Mouse (Mus musculus): ENCODE results near the gene Wnt7b. TPM values are rescaled to one million over a fixed set of nuclear protein-coding genes. Genes with fewer than 3 reads are reported as not detected.

The Wnt7b gene
- total RNA-seq, 2 experiments from 2014 or later = 46.4 to 47.6 TPM

- DNase-seq (ENCODE audit: low spot score in 2 of 2) = peak; percentile 66 to 84
- Histone ChIP-seq H3K4me3 (0 out of 2 replicates have a peak overlapping the region, but pooled peaks have one; percentile 7), H3K27ac (peak overlapping the region; percentile 83)
- TF ChIP-seq CTCF (conservative IDR thresholded peaks at IDR 0.05) = peak; percentile 99
Measured at GRCm38 (mm10) chr15:85598984-85599886, 17.0 kb upstream of the Wnt7b start.

DNA sequence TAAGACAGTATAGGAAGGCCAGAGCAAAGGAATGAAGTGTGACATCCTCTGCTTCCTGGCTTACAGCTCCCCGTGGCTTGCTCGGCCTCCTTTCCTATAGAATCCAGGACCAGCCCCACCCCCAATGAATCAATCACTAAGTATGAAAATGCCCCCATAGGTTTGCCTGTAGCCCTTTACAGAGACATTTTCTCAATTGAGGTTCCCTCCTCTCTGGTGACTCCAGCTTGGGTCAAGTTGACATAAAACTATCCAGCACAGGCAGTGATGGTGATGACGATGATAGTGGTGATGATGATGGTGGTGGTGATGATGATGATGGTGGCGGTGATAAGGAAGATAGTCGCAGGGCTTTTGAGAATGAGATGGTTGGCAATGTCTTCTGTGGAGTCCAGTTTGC, 16.2 kb upstream of the Wnt7b start:
- TF ChIP-seq CTCF (conservative IDR thresholded peaks at IDR 0.05) = no peak
- Histone ChIP-seq H3K27ac (peak overlapping the region; percentile 83; the same call in 1 of the 2 replicates), H3K4me3 (no peak overlapping the region)
- DNase-seq (ENCODE audit: low spot score in 2 of 2) = no peak

GRCm38 (mm10) chr15:85597403-85597802, 15.1 kb upstream of the Wnt7b start:
- DNase-seq (ENCODE audit: low spot score in 2 of 2) = no peak
- H3K4me3 ChIP-seq = no peak overlapping the region
- no peak overlapping the region for H3K27ac ChIP-seq
- TF ChIP-seq CTCF (conservative IDR thresholded peaks at IDR 0.05) = peak; percentile 63

DNA sequence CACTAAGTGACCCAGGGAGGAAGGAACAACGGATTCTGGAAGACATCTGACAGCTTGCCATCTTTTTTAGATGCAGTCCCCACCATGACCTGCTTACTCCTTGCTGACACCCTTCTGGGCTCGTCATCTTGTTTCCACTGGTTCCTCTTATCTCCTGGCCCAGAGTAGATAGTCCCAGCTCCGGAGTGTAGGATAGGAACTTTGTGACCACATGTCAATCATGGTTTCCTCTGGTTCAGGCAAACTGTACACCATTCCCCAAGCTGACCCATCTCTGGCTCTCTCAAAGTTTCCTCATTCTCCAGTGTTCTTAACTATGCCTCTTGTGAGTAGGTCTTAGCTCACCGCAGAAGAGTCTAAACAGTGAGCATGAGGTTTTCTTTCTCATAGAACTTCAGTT, 10.4 kb upstream of the Wnt7b start:
- H3K4me3 ChIP-seq = no peak overlapping the region
- no peak for DNase-seq (ENCODE audit: low spot score in 2 of 2)
- no peak overlapping the region for H3K27ac ChIP-seq
- no peak for TF ChIP-seq CTCF (conservative IDR thresholded peaks at IDR 0.05)

DNA sequence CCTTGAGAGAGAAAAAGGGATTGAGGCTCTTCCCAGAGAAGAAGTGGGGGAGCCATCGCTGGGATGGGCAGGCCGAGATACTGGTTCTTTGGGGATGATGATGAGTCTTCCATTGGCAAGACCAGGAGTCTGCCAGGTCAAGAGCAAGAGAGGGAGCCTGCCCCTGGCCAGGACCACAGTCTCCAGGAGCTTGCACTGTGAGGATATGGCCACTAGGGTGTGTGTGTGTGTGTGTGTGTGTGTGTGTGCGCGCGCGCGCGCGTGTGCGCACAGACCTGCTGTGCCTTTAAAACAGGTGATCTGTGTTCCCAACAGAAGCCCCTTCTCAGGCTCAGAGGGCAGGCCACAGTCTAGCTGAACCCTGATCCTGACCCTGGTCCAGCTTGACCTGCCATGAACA, 8.6 kb upstream of the Wnt7b start:
- TF ChIP-seq CTCF (conservative IDR thresholded peaks at IDR 0.05) = peak; percentile 33
- Histone ChIP-seq H3K27ac (no peak overlapping the region), H3K4me3 (no peak overlapping the region)
- no peak for DNase-seq (ENCODE audit: low spot score in 2 of 2)

DNA sequence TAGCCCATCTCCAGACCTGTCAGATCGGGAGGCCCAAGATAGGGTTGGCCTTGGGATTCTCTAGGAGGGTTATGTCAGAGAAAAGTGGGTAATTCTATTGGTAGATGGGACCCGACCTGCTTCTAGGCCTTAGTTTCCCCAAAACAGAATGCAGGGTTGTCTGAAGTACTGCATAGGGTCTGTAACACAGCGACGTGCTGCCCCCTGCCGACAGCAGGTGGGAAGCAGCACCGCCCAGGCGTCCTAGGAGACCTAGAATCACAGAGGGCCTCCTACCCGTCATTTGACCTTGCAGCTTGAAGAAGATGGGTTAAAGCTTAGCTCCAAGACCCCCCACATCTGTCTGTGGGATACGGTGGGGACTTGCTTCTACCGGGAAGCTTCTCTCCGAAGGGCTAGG, 1.2 kb upstream of the Wnt7b start:
- Histone ChIP-seq H3K4me3 (no peak overlapping the region), H3K27ac (no peak overlapping the region)
- TF ChIP-seq CTCF (conservative IDR thresholded peaks at IDR 0.05) = peak; percentile 73
- DNase-seq (ENCODE audit: low spot score in 2 of 2) = peak; percentile 55 to 84

DNA sequence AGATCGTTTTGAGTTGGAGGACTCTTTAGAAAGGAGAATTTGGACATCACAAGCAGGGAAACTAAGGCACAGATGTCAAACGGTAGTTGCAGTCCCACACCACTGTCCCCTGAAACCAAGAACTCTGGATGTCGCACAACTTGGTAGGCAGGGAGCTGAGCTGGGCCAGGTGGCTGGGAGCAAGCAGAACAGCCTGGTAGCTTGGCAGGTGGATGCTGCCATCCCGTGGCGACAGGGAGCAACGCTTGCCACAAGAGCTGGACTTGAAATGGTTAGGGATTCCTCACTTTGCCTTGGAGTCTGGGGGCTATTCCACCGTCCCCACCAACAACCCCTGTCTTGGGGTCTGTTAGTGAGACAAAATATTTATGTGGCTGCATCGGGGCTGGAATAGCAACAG, 751 bp upstream of the Wnt7b start:
- Histone ChIP-seq H3K4me3 (no peak overlapping the region), H3K27ac (no peak overlapping the region)
- peak; percentile 70 for TF ChIP-seq CTCF (conservative IDR thresholded peaks at IDR 0.05)
- DNase-seq (ENCODE audit: low spot score in 2 of 2) = peak; percentile 83 to 86

DNA sequence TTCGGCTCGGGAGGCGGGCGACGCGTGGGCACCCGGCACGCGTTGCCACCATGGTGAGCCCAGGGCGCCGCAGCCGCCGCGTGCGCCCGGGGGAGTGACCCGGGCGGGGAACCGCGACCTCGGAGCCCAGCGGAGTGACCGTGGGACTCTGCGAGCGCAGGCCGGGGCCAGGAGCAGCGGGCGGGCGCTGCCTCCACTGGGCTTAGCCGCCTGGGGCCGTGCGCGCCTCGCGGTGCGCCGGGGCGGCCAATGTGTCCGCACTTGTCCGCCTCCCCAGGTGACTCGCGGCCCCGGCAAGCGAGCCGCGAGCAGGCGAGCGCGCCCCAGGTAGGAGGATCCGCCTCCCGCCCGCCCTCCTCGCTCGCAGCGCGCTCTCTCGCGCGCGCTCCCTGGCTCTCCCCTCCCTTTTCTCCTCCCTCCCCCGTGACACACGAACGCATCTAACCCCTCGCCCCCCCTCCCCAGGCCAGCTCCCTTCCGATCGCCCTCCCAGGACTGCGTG, 659 bp downstream of the Wnt7b start:
- TF ChIP-seq CTCF (conservative IDR thresholded peaks at IDR 0.05) = no peak
- peak overlapping the region; percentile 69 for H3K4me3 ChIP-seq
- peak overlapping the region; percentile 82 for H3K27ac ChIP-seq
- no peak for DNase-seq (ENCODE audit: low spot score in 2 of 2)

DNA sequence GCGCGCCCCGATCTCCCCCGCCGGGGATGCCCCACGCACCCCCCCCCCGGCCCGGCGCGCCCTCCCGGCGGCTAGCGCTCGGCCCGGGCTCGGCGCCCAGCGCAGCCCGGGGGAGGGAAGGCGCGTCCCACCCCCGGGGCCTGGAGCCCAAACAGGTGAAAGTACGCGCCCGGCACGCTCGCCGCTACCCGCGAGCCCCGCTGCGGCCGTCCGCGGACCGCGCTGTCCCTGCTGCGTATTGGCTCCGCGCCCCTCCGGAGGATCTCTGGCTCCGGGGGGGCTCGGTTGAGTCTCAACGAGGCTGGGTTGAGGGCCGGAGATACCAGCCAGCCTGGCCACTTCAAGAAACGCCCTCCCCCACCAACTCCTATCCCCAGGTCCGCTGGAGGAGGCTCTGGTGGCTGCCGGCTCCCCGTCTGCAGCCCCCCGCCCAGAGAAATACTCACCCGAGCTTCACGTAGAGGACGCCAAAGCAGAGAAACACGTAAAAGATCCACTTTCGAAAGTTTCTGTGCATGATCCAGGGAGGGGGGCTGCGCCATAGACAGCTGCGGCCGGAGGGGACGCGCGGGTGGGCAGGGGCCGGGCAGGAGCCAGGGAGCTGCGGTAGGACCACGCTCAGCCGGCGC, 1.2 kb downstream of the Wnt7b start:
- H3K4me3 ChIP-seq = peak overlapping the region; percentile 69

GRCm38 (mm10) chr15:85580483-85580882, 1.8 kb downstream of the Wnt7b start:
- DNase-seq (ENCODE audit: low spot score in 2 of 2) = no peak
- Histone ChIP-seq H3K27ac (peak overlapping the region; percentile 82), H3K4me3 (peak overlapping the region; percentile 69)
- TF ChIP-seq CTCF (conservative IDR thresholded peaks at IDR 0.05) = no peak

More for the DNA sequence above, 1.2 kb downstream of the Wnt7b start:
- DNase-seq (ENCODE audit: low spot score in 2 of 2) = no peak
- peak overlapping the region; percentile 82 for H3K27ac ChIP-seq
- no peak for TF ChIP-seq CTCF (conservative IDR thresholded peaks at IDR 0.05)

DNA sequence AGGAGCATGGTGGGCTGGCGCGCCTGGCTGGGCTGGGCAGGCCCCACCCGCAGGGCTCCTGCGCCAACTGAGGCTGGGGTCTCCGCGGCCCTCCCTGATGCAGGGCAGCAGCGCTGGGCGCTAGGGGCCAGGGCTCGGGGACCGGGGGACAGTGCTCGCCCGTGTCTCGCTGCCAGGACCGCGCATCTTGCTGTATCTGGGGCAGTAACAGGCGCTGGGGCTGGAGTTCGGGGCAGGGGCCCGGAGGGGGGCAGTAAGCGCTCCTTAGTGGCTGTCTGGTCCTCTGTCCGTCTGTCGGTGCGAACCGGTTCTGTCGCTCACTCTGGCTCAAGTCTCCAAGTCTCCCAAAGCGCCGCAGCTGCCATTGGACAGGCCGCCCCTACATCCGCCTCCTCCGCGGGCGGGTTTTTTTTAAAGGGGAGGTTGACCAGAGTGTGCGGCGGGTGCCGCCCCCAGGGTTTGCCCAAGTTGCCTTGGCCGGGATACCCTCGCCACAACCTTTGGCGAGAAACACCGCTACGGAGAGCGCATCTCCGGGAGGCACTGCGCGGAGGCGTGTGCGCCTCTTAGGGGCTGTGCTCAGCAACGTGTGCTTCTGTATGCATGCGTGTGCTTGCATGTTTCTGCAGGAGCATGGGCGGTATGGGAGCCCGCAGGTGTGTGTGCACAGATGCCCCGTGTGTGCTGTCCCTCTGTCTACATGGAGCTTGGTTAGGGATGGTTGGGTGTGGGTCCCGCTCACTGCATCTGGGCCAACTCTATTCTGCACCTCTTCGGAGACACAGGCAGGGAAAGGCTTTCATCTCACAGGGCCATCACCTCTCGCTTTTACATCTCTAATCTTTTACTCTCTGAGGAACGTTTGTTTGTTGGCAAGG, 4.5 kb downstream of the Wnt7b start:
- Histone ChIP-seq H3K4me3 (peak overlapping the region; percentile 67), H3K27ac (peak overlapping the region; percentile 84)
- DNase-seq (ENCODE audit: low spot score in 2 of 2) = no peak
- TF ChIP-seq CTCF (conservative IDR thresholded peaks at IDR 0.05) = 0 out of 2 replicates have a peak, but pooled peaks have one; percentile 6

Data from layer of hippocampus, adult 2 months (tissue).